Mouse (Mus musculus) adrenal gland, postnatal 14 days (tissue): ENCODE data around the gene Cacna1a. TPM values are rescaled to one million over a fixed set of nuclear protein-coding genes. Genes with fewer than 3 reads are reported as not detected.

Source experiments
- total RNA-seq: library from RNA; stranded (reverse); gene quantifications from 2 replicates; pipeline ENCODE4 v1.2.3, GENCODE M21; 2021

Cacna1a gene
- total RNA-seq, 1 experiment from 2014 or later, result 4.5 TPM

Other genes with a start within 250 kb of the Cacna1a start
- 23.8 and 31.0 TPM in 2 replicates for gene Cc2d1a, start 240.5 kb upstream of the Cacna1a start, total RNA-seq
- 0.49 and 0.82 TPM in 2 replicates for gene 4930432K21Rik, start 240.4 kb upstream of the Cacna1a start, total RNA-seq
- 0.67 and 1.2 TPM in 2 replicates for gene Nanos3, start 203.2 kb upstream of the Cacna1a start, total RNA-seq
- gene Zswim4, start 151.4 kb upstream of the Cacna1a start, total RNA-seq, result 32.3 and 39.5 TPM in 2 replicates
- gene D8Ertd738e, start 138.7 kb upstream of the Cacna1a start, total RNA-seq, result 251 and 255 TPM in 2 replicates
- 25.0 and 35.5 TPM in 2 replicates for gene Mri1, start 131.1 kb upstream of the Cacna1a start, total RNA-seq
- gene Ccdc130, start 118.1 kb upstream of the Cacna1a start, total RNA-seq, result 17.5 and 22.0 TPM in 2 replicates